Mouse (Mus musculus) limb, embryonic 14.5 days (tissue): Measurements from ENCODE around the gene Lyl1. TPM values are rescaled to one million over a fixed set of nuclear protein-coding genes. Genes with fewer than 3 reads are reported as not detected.

Experiments used
- ATAC-seq: fragments of 200-750 bp; cut with Nextera tagmentation; 2 replicates; pipeline ENCODE4 v1.8.0; 2017; ENCODE audit warnings: low read depth, moderate number of reproducible peaks, moderate TSS enrichment; ENCODE audit not compliant: low FRiP score
- DNase-seq: peaks from one replicate; pipeline ENCODE4 v3.0.0-alpha.2; 2015; ENCODE audit warnings: low spot score
- H3K27ac ChIP-seq: fragments of 300-500 bp; sonication (generic); replicated peaks from 2 replicates; pipeline ENCODE4 v1.5.1; 2014; ENCODE audit warnings: low read depth, mild to moderate bottlenecking, low read length, moderate library complexity, mixed read lengths
- H3K27me3 ChIP-seq: fragments of 300-500 bp; sonication (generic); 2 replicates; pipeline ENCODE4 v1.6.1; 2014; ENCODE audit warnings: low read length, mixed read lengths; ENCODE audit not compliant: control insufficient read depth, insufficient read depth
- H3K36me3 ChIP-seq: fragments of 300-500 bp; sonication (generic); 2 replicates; pipeline ENCODE4 v1.6.1; 2014; ENCODE audit warnings: mild to moderate bottlenecking, low read length, moderate library complexity, mixed read lengths; ENCODE audit not compliant: control insufficient read depth, insufficient read depth
- H3K4me1 ChIP-seq: fragments of 300-500 bp; sonication (generic); 2 replicates; pipeline ENCODE4 v1.6.1; 2014; ENCODE audit warnings: antibody characterized with exemption, low read length, mixed read lengths; ENCODE audit not compliant: control insufficient read depth, insufficient read depth
- H3K4me2 ChIP-seq: fragments of 300-500 bp; sonication (generic); replicated peaks from 2 replicates; pipeline ENCODE4 v1.6.1; 2014; ENCODE audit warnings: low read depth, mild to moderate bottlenecking, low read length, moderate library complexity; ENCODE audit not compliant: severe bottlenecking
- H3K4me3 ChIP-seq: fragments of 300-500 bp; sonication (generic); replicated peaks from 2 replicates; pipeline ENCODE4 v1.5.1; 2014; ENCODE audit warnings: low read length
- H3K9ac ChIP-seq: fragments of 300-500 bp; sonication (generic); 2 replicates; pipeline ENCODE4 v1.6.1; 2014; ENCODE audit warnings: mild to moderate bottlenecking, low read depth, low read length, moderate library complexity; ENCODE audit not compliant: severe bottlenecking
- H3K9me3 ChIP-seq: fragments of 300-500 bp; sonication (generic); 2 replicates; pipeline ENCODE4 v1.6.1; 2016; ENCODE audit warnings: low read length; ENCODE audit not compliant: control insufficient read depth
- POLR2A ChIP-seq: fragments of 200-500 bp; IDR thresholded peaks from 2 replicates; pipeline ENCODE4 v1.8.0; 2012; ENCODE audit warnings: inconsistent platforms, mild to moderate bottlenecking, moderate library complexity, borderline replicate concordance; ENCODE audit not compliant: insufficient read depth, insufficient read length; ENCODE audit errors: extremely low read depth
- WGBS: fragments of 180-500 bp; shearing (Covaris S2); extraction: QIAGEN DNeasy Blood & Tissue Kit; methylation state at CpG from one replicate; pipeline ENCODE4 v1.1.7; 2014; 5-methylcytosine and 5-hydroxymethylcytosine counted together
- polyA plus RNA-seq, 2 experiments: library from polyadenylated mRNA; depleted of rRNA in 1 of 2; stranded (reverse) in 1 of 2; unstranded in 1 of 2; fragments of >200 nt; fragmentation: Nextera tagmentation in 1 of 2; extraction: Ambion mirVana in 1 of 2; gene quantifications; 2 replicates each; pipeline versions ENCODE4 v1.2.1 to v1.2.3; 2012 to 2014

Gene Lyl1
- polyA plus RNA-seq, 2 experiments = 5.6 to 7.1 TPM

DNA sequence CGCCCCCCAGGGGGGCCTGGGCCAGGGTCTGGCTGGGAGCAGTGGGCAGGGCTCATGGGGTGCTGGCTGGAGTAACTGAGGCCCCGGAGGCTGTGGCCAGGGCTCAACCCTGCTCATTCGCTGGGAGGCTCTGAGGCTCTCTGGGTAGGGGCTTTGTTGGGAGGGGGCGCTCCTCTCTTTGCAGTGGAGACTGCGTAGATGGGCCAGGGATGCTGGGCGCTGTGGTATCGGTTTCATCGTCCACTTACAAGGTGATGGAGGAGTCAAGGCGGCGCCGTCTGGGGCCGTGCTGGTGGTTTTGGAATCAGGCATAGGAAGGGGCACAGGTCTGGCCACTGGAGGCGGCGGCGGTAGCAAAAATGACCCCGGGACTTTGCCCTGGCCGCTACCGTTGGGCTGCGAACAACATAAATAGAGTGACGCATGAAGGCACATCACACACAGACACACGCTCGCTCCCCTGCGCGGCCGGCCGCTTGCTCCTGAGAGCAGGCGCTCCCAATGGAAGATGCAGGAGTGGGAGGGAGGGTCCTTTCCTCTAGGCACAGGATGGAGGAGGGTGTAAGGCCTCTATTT lies 14.7 kb downstream of the Lyl1 start:
- ATAC-seq (no peak), DNase-seq (no peak)
- Histone ChIP-seq H3K4me3 (no peak overlapping the region), H3K27me3 (no peaks in the 10 kb centered on the region), H3K36me3 (peaks cover 79% of the 10 kb centered on the region), H3K9ac (no peak overlapping the region), H3K4me2 (no peak overlapping the region), H3K27ac (peak overlapping the region; percentile 58; the same call in 1 of the 2 replicates), H3K4me1 (peaks cover 64% of the 10 kb centered on the region), H3K9me3 (no peaks in the 10 kb centered on the region)
- 13% methylated on average over 27 of the region's 27 CpGs for WGBS
- TF ChIP-seq POLR2A = no peak

DNA sequence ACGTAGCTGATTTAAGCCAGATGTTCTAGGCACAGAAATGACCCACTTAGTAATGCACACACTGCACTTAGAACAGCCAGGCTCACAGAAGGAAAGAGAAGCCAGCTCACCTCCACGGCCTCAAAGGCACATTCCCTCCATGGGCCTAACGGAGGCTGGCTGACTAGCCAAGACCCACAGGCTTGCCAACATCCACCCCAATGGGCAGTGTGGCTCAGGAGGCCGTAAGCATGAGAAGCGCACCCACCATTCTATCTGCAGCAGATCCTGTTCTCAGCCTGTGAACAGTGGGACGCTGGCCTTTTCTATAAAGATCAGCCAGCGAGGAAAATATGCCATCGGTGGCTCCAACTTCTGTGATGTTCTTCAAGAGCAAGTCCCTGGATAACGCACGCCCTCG lies 15.5 kb downstream of the Lyl1 start:
- Histone ChIP-seq H3K9ac (peak overlapping the region; percentile 18; the same call in 1 of the 2 replicates), H3K4me3 (no peak overlapping the region), H3K4me2 (no peak overlapping the region), H3K27me3 (no peaks in the 10 kb centered on the region), H3K4me1 (peaks cover 64% of the 10 kb centered on the region), H3K27ac (peak overlapping the region; percentile 76), H3K9me3 (no peaks in the 10 kb centered on the region), H3K36me3 (peaks cover 81% of the 10 kb centered on the region)
- ATAC-seq (no peak), DNase-seq (no peak)
- WGBS = 52% methylated on average over 11 of the region's 11 CpGs
- no peak for TF ChIP-seq POLR2A

GRCm38 (mm10) chr8:84718476-84718875 lies 17.2 kb downstream of the Lyl1 start:
- Histone ChIP-seq H3K4me2 (no peak overlapping the region), H3K4me3 (no peak overlapping the region), H3K4me1 (peaks cover 65% of the 10 kb centered on the region), H3K27ac (0 out of 2 replicates have a peak overlapping the region, but pooled peaks have one; percentile 8), H3K9me3 (no peaks in the 10 kb centered on the region), H3K36me3 (peaks cover 81% of the 10 kb centered on the region), H3K9ac (no peak overlapping the region), H3K27me3 (no peaks in the 10 kb centered on the region)
- WGBS = 81% methylated on average over 5 of the region's 5 CpGs
- ATAC-seq (no peak), DNase-seq (no peak)
- TF ChIP-seq POLR2A = no peak

- 71% methylated on average over 5 of the region's 5 CpGs for WGBS
- Histone ChIP-seq H3K27me3 (no peaks in the 10 kb centered on the region), H3K4me2 (no peak overlapping the region), H3K9me3 (no peaks in the 10 kb centered on the region), H3K4me1 (peaks cover 65% of the 10 kb centered on the region), H3K27ac (no peak overlapping the region), H3K36me3 (peaks cover 78% of the 10 kb centered on the region), H3K4me3 (no peak overlapping the region), H3K9ac (no peak overlapping the region)
- no peak for TF ChIP-seq POLR2A
- DNase-seq (no peak), ATAC-seq (no peak)
Measured at GRCm38 (mm10) chr8:84718959-84719690, 17.9 kb downstream of the Lyl1 start.

- no peak for ATAC-seq
- H3K9ac ChIP-seq = no peak overlapping the region
- H3K4me1 ChIP-seq = peaks cover 62% of the 10 kb centered on the region
- peak overlapping the region; percentile 97 for H3K27ac ChIP-seq
- H3K4me2 ChIP-seq = peak overlapping the region; percentile 13; the same call in 1 of the 2 replicates
- no peaks in the 10 kb centered on the region for H3K9me3 ChIP-seq
- 16% methylated on average over 6 of the region's 6 CpGs for WGBS
- no peak for DNase-seq
- H3K4me3 ChIP-seq = no peak overlapping the region
- TF ChIP-seq POLR2A = no peak
- H3K36me3 ChIP-seq = peaks cover 85% of the 10 kb centered on the region
- H3K27me3 ChIP-seq = no peaks in the 10 kb centered on the region
Measured at GRCm38 (mm10) chr8:84722530-84722849, 21.2 kb downstream of the Lyl1 start.
